Mouse (Mus musculus) liver, embryonic 16.5 days (tissue): ENCODE results near the gene Btbd9. TPM values are rescaled to one million over a fixed set of nuclear protein-coding genes. Genes with fewer than 3 reads are reported as not detected.

Experiments
- ATAC-seq: fragments of 200-750 bp; cut with Nextera tagmentation; 2 replicates; pipeline ENCODE4 v1.8.0; 2017; ENCODE audit warnings: low read depth, mild to moderate bottlenecking, moderate number of reproducible peaks, moderate library complexity
- H3K27ac ChIP-seq: fragments of 300-500 bp; sonication (generic); 2 replicates; pipeline ENCODE4 v1.5.1; 2014; ENCODE audit warnings: mild to moderate bottlenecking, low read length
- H3K27me3 ChIP-seq: fragments of 300-500 bp; sonication (generic); 2 replicates; pipeline ENCODE4 v1.6.1; 2014; ENCODE audit warnings: low read depth, low read length, mixed read lengths; ENCODE audit not compliant: control insufficient read depth, insufficient read depth
- H3K36me3 ChIP-seq: fragments of 300-500 bp; sonication (generic); 2 replicates; pipeline ENCODE4 v1.6.1; 2014; ENCODE audit warnings: mild to moderate bottlenecking; ENCODE audit not compliant: control insufficient read depth, insufficient read depth
- H3K4me1 ChIP-seq: fragments of 300-500 bp; sonication (generic); 2 replicates; pipeline ENCODE4 v1.6.1; 2014; ENCODE audit warnings: low read depth, low read length, mixed read lengths; ENCODE audit not compliant: control insufficient read depth
- H3K4me2 ChIP-seq: fragments of 300-500 bp; sonication (generic); 2 replicates; pipeline ENCODE4 v1.6.1; 2014; ENCODE audit warnings: low read depth, low read length, mixed read lengths
- H3K4me3 ChIP-seq: fragments of 300-500 bp; sonication (generic); 2 replicates; pipeline ENCODE4 v1.5.1; 2014; ENCODE audit warnings: low read depth, mild to moderate bottlenecking, low read length
- H3K9ac ChIP-seq: fragments of 300-500 bp; sonication (generic); 2 replicates; pipeline ENCODE4 v1.6.1; 2014; ENCODE audit warnings: low read depth, low read length
- H3K9me3 ChIP-seq: fragments of 300-500 bp; sonication (generic); replicated peaks from 2 replicates; pipeline ENCODE4 v1.6.1; 2016; ENCODE audit warnings: low read length; ENCODE audit not compliant: control insufficient read depth
- WGBS: fragments of 180-500 bp; shearing (Covaris S2); extraction: QIAGEN DNeasy Blood & Tissue Kit; methylation state at CpG from one replicate; pipeline ENCODE4 v1.1.7; 2014; ENCODE audit not compliant: insufficient replicate concordance; 5-methylcytosine and 5-hydroxymethylcytosine counted together
- polyA plus RNA-seq: library from polyadenylated mRNA; unstranded; fragments of >200 nt; fragmentation: Nextera tagmentation; extraction: Ambion mirVana; gene quantifications from 2 replicates; pipeline ENCODE4 v1.2.1, GENCODE M21; 2015

Gene Btbd9
- polyA plus RNA-seq, 1 experiment from 2014 or later: 13.2 TPM

GRCm38 (mm10) chr17:30235380-30235779 lies 340.9 kb downstream of the Btbd9 start:
- no peaks in the 10 kb centered on the region for H3K9me3 ChIP-seq
- no peak overlapping the region for H3K4me3 ChIP-seq
- no peak overlapping the region for H3K4me2 ChIP-seq
- ATAC-seq: no peak
- H3K27me3 ChIP-seq: no peaks in the 10 kb centered on the region
- H3K4me1 ChIP-seq: no peaks in the 10 kb centered on the region
- H3K27ac ChIP-seq: no peak overlapping the region
- no peak overlapping the region for H3K9ac ChIP-seq
- H3K36me3 ChIP-seq: no peaks in the 10 kb centered on the region
- WGBS: 56% methylated on average over 4 of the region's 4 CpGs

GRCm38 (mm10) chr17:30232698-30233097 lies 343.6 kb downstream of the Btbd9 start:
- Histone ChIP-seq H3K36me3 (no peaks in the 10 kb centered on the region), H3K27ac (no peak overlapping the region), H3K4me2 (no peak overlapping the region), H3K9ac (no peak overlapping the region), H3K9me3 (no peaks in the 10 kb centered on the region), H3K4me1 (no peaks in the 10 kb centered on the region), H3K4me3 (no peak overlapping the region), H3K27me3 (no peaks in the 10 kb centered on the region)
- no peak for ATAC-seq
- WGBS: 61% methylated on average over 4 of the region's 4 CpGs

- 79% methylated on average over 1 of the region's 1 CpGs for WGBS
- H3K27ac ChIP-seq: no peak overlapping the region
- no peak for ATAC-seq
Measured at GRCm38 (mm10) chr17:30231483-30231882, 344.8 kb downstream of the Btbd9 start.

GRCm38 (mm10) chr17:30230428-30230827 lies 345.9 kb downstream of the Btbd9 start:
- Histone ChIP-seq H3K4me3 (no peak overlapping the region), H3K36me3 (no peaks in the 10 kb centered on the region), H3K9me3 (no peaks in the 10 kb centered on the region), H3K9ac (no peak overlapping the region), H3K27ac (no peak overlapping the region), H3K27me3 (no peaks in the 10 kb centered on the region), H3K4me2 (no peak overlapping the region), H3K4me1 (no peaks in the 10 kb centered on the region)
- WGBS: 70% methylated on average over 4 of the region's 4 CpGs
- no peak for ATAC-seq

More at GRCm38 (mm10) chr17:30231483-30231882, 344.8 kb downstream of the Btbd9 start:
- H3K4me3 ChIP-seq: no peak overlapping the region
- no peaks in the 10 kb centered on the region for H3K9me3 ChIP-seq
- H3K4me1 ChIP-seq: no peaks in the 10 kb centered on the region
- no peaks in the 10 kb centered on the region for H3K27me3 ChIP-seq
- no peaks in the 10 kb centered on the region for H3K36me3 ChIP-seq
- H3K4me2 ChIP-seq: no peak overlapping the region
- no peak overlapping the region for H3K9ac ChIP-seq

GRCm38 (mm10) chr17:30228439-30229215 lies 347.7 kb downstream of the Btbd9 start:
- 62% methylated on average over 10 of the region's 10 CpGs for WGBS

GRCm38 (mm10) chr17:30225030-30225740 lies 351.1 kb downstream of the Btbd9 start:
- Histone ChIP-seq H3K36me3 (no peaks in the 10 kb centered on the region), H3K9me3 (no peaks in the 10 kb centered on the region), H3K27ac (no peak overlapping the region), H3K27me3 (no peaks in the 10 kb centered on the region), H3K4me1 (no peaks in the 10 kb centered on the region), H3K4me2 (no peak overlapping the region), H3K4me3 (no peak overlapping the region), H3K9ac (no peak overlapping the region)
- WGBS: 54% methylated on average over 5 of the region's 5 CpGs
- ATAC-seq: no peak

More at GRCm38 (mm10) chr17:30228439-30229215, 347.7 kb downstream of the Btbd9 start:
- Histone ChIP-seq H3K9ac (no peak overlapping the region), H3K27ac (no peak overlapping the region), H3K9me3 (no peaks in the 10 kb centered on the region), H3K36me3 (no peaks in the 10 kb centered on the region), H3K4me2 (no peak overlapping the region), H3K4me3 (no peak overlapping the region), H3K27me3 (no peaks in the 10 kb centered on the region), H3K4me1 (no peaks in the 10 kb centered on the region)
- no peak for ATAC-seq

GRCm38 (mm10) chr17:30222837-30223236 lies 353.5 kb downstream of the Btbd9 start:
- no peaks in the 10 kb centered on the region for H3K9me3 ChIP-seq
- no peak overlapping the region for H3K4me2 ChIP-seq
- H3K4me1 ChIP-seq: no peaks in the 10 kb centered on the region
- H3K4me3 ChIP-seq: no peak overlapping the region
- H3K27me3 ChIP-seq: no peaks in the 10 kb centered on the region
- no peak overlapping the region for H3K9ac ChIP-seq
- no peaks in the 10 kb centered on the region for H3K36me3 ChIP-seq
- WGBS: 71% methylated on average over 12 of the region's 12 CpGs
- H3K27ac ChIP-seq: no peak overlapping the region
- no peak for ATAC-seq

- H3K4me3 ChIP-seq: no peak overlapping the region
- H3K27ac ChIP-seq: no peak overlapping the region
- 73% methylated on average over 11 of the region's 11 CpGs for WGBS
- H3K27me3 ChIP-seq: no peaks in the 10 kb centered on the region
- no peak overlapping the region for H3K9ac ChIP-seq
- no peaks in the 10 kb centered on the region for H3K4me1 ChIP-seq
- H3K4me2 ChIP-seq: no peak overlapping the region
- H3K9me3 ChIP-seq: no peaks in the 10 kb centered on the region
- ATAC-seq: no peak
- no peaks in the 10 kb centered on the region for H3K36me3 ChIP-seq
Measured at GRCm38 (mm10) chr17:30222361-30222760, 353.9 kb downstream of the Btbd9 start.

- no peak for ATAC-seq
- H3K27ac ChIP-seq: no peak overlapping the region
- H3K36me3 ChIP-seq: no peaks in the 10 kb centered on the region
- 77% methylated on average over 14 of the region's 14 CpGs for WGBS
- H3K4me3 ChIP-seq: no peak overlapping the region
- H3K4me2 ChIP-seq: no peak overlapping the region
- H3K27me3 ChIP-seq: no peaks in the 10 kb centered on the region
- H3K9me3 ChIP-seq: no peaks in the 10 kb centered on the region
- H3K4me1 ChIP-seq: no peaks in the 10 kb centered on the region
- H3K9ac ChIP-seq: no peak overlapping the region
Measured at GRCm38 (mm10) chr17:30221677-30222076, 354.6 kb downstream of the Btbd9 start.
